Comparison of ENCODE assay signal across 18 mouse cellular contexts in the genomic region with DNA sequence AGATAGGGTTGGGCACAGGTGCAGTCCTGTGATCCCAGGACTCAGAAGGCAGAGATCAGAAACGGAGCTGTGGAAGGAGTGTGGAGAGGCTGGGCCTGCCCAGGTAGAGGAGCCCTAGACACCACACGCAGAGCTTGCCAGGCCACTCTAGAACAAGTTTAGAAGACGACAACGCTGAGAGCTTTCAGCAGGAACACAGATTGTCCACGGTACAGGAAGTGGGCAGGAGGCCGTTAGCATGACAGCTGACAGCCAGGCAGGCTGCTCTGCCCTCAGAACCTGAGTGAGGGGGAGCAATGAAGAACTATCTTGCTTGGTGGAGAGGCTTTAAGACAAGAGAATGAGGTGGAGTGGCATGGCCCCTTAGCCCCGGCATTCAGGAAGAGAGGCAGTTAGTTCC. TPM values are rescaled to one million over a fixed set of nuclear protein-coding genes. Genes with fewer than 3 reads are reported as not detected.
DNase-seq lines count a peak whose midpoint lies in the region; ATAC-seq and TF ChIP-seq lines count a peak whose summit lies in the region.
"Had no signal": no experiment of that assay in that cellular context is flagged by ENCODE, and none has a peak within 500 bp of the region (broad histone marks: within the 10 kb centered on the region; RNA-seq: fewer than 3 reads in every experiment).

No protein-coding gene starts in this region.

- WGBS in heart, adult 2 months, result 51% methylated on average over 7 of the region's 7 CpGs
- WGBS in hindbrain, postnatal 0 days, result 84% methylated on average over 7 of the region's 7 CpGs

- no peak overlapping the region for H3K4me3 ChIP-seq in heart, adult 2 months
- no peak overlapping the region for H3K4me3 ChIP-seq in hindbrain, postnatal 0 days (ENCODE audit: low read length)
- H3K4me3 ChIP-seq: left cerebral cortex, adult 2 months; limb, embryonic 10.5 days; neural tube, embryonic 12.5 days had no signal

- DNase-seq in heart, adult 11 months, result peak; percentile 73
- DNase-seq in heart, adult 2 months, result no peak
- peak; percentile 35 for DNase-seq in naive thymus-derived CD4-positive, alpha-beta T cell, adult 2 months (ENCODE audit: low read depth)
- DNase-seq in thymus, postnatal 36 days, result peak; percentile 59 to 74
- DNase-seq in hindbrain, postnatal 0 days (ENCODE audit: low spot score), result no peak
- no peak for DNase-seq in right cerebral cortex, adult 18-20 months
- DNase-seq in spleen, postnatal 4 days (ENCODE audit: low spot score in 2 of 2), result no peak
- DNase-seq: cerebellum, adult 9-11 months; heart, postnatal 4 days; kidney, postnatal 10 days; lung, embryonic 14.5 days had no signal

- no peaks in the 10 kb centered on the region for H3K9me3 ChIP-seq in hindbrain, postnatal 0 days (ENCODE audit: low read length)
- H3K9me3 ChIP-seq: limb, embryonic 10.5 days; neural tube, embryonic 12.5 days had no signal

- H3K79me2 ChIP-seq in heart, adult 2 months (replicated peaks; ENCODE audit: control insufficient read depth, insufficient read depth, low read length), result no peaks in the 10 kb centered on the region

- H3K27ac ChIP-seq in heart, adult 2 months, result no peak overlapping the region
- H3K27ac ChIP-seq in hindbrain, postnatal 0 days, result no peak overlapping the region
- H3K27ac ChIP-seq: left cerebral cortex, adult 2 months; limb, embryonic 10.5 days; neural tube, embryonic 12.5 days; stomach, postnatal 0 days had no signal

- no peak for TF ChIP-seq POLR2A in heart, adult 2 months (IDR thresholded peaks at IDR 0.05; ENCODE audit: insufficient read depth, low read depth, low read length)

- H3K4me2 ChIP-seq in hindbrain, postnatal 0 days (ENCODE audit: low read depth, low read length), result no peak overlapping the region
- H3K4me2 ChIP-seq: liver, embryonic 11.5 days; lung, embryonic 14.5 days; neural tube, embryonic 12.5 days had no signal

- TF ChIP-seq EP300 in heart, adult 2 months (IDR thresholded peaks at IDR 0.05; ENCODE audit: insufficient read depth, low read depth, low read length), result no peak

- intact Hi-C loops in heart, adult 2 months (cut with DNase I), result no loop called here

- no peak overlapping the region for H3K9ac ChIP-seq in heart, adult 2 months (ENCODE audit: low read depth, low read length)
- H3K9ac ChIP-seq in hindbrain, postnatal 0 days (replicated peaks; ENCODE audit: low read length), result no peak overlapping the region
- H3K9ac ChIP-seq: lung, embryonic 14.5 days; neural tube, embryonic 12.5 days had no signal

- peak; percentile 92 for ATAC-seq in common myeloid progenitor, adult 5-6 weeks (replicated peaks; ENCODE audit: low read depth, poor library complexity, severe bottlenecking)
- no peak for ATAC-seq in hindbrain, postnatal 0 days
- ATAC-seq: midbrain, embryonic 16.5 days had no signal

- H3K4me1 ChIP-seq in heart, adult 2 months (ENCODE audit: control insufficient read depth, insufficient read depth, low read length), result no peaks in the 10 kb centered on the region
- H3K4me1 ChIP-seq in hindbrain, postnatal 0 days (ENCODE audit: insufficient read depth, low read length), result no peaks in the 10 kb centered on the region
- H3K4me1 ChIP-seq: neural tube, embryonic 12.5 days had no signal

- H3K36me3 ChIP-seq in heart, adult 2 months (ENCODE audit: control insufficient read depth, insufficient read depth, low read length), result no peaks in the 10 kb centered on the region
- peaks cover 28% of the 10 kb centered on the region for H3K36me3 ChIP-seq in hindbrain, postnatal 0 days (ENCODE audit: insufficient read depth, low read length)

- no peak for TF ChIP-seq CTCF in heart, adult 2 months (IDR thresholded peaks at IDR 0.05)
- TF ChIP-seq CTCF in hindbrain, postnatal 0 days (IDR thresholded peaks at IDR 0.05; ENCODE audit: low read depth), result no peak

- H3K27me3 ChIP-seq in heart, adult 2 months (ENCODE audit: control insufficient read depth, insufficient read depth, low read length), result no peaks in the 10 kb centered on the region
- no peaks in the 10 kb centered on the region for H3K27me3 ChIP-seq in hindbrain, postnatal 0 days (ENCODE audit: insufficient read depth, low read length)
- H3K27me3 ChIP-seq: neural tube, embryonic 12.5 days had no signal

RNA-seq across cellular contexts. Expression of a gene that starts 14.4 kb away (rescaled TPM):
- total RNA-seq in heart, adult 2 months (2021), result 10 to 100 TPM in 1 of 2 experiments, 1 to 10 TPM in 1; 9.4 to 12.4 TPM
- polyA plus RNA-seq in heart, adult 2 months (2012; rRNA removed), result 2.5 and 5.4 TPM in 2 replicates
- 231 and 281 TPM in 2 replicates for total RNA-seq in common myeloid progenitor, adult 5-6 weeks (2017)
- 15.9 and 21.4 TPM in 2 replicates for total RNA-seq in hindbrain, postnatal 0 days (2014; rRNA removed)
- polyA plus RNA-seq in hindbrain, postnatal 0 days (2015; fragmentation: Nextera tagmentation; extraction: Ambion mirVana), result 51.9 and 52.1 TPM in 2 replicates

RNA-seq across cellular contexts. Expression of a gene that starts 25.5 kb away (rescaled TPM):
- 10 to 100 TPM; 21.0 to 23.9 TPM for total RNA-seq in heart, adult 2 months (2021)
- polyA plus RNA-seq in heart, adult 2 months (2012; rRNA removed), result 10.5 and 17.4 TPM in 2 replicates
- 181 and 258 TPM in 2 replicates for total RNA-seq in common myeloid progenitor, adult 5-6 weeks (2017)
- total RNA-seq in hindbrain, postnatal 0 days (2014; rRNA removed), result 24.6 and 26.8 TPM in 2 replicates
- polyA plus RNA-seq in hindbrain, postnatal 0 days (2015; fragmentation: Nextera tagmentation; extraction: Ambion mirVana), result 59.4 and 64.6 TPM in 2 replicates

Comparison
In these comparisons a context has a peak if more than half of its experiments do, and no peak if none do; other contexts are left out.
1. DNase-seq: peak in heart, adult 11 months (single experiment), naive thymus-derived CD4-positive, alpha-beta T cell, adult 2 months (single experiment) and thymus, postnatal 36 days (2 of 2); none in heart, adult 2 months (0 of 2), hindbrain, postnatal 0 days (single experiment), right cerebral cortex, adult 18-20 months (single experiment) and spleen, postnatal 4 days (0 of 2).
2. RNA of a gene that starts 14.4 kb away (total RNA-seq): 231 to 281 TPM in common myeloid progenitor, adult 5-6 weeks; 15.9 to 21.4 TPM in hindbrain, postnatal 0 days and 9.4 to 12.4 TPM in heart, adult 2 months; every median in the first group is over 10 times any median in the second.